Mouse (Mus musculus): Measurements from ENCODE around the gene Tmcc2.

- TF ChIP-seq CTCF (conservative IDR thresholded peaks at IDR 0.05; ENCODE audit: low read length) (no peak), NANOG (IDR thresholded peaks at IDR 0.05; ENCODE audit: borderline replicate concordance, low read length) (no peak)
These were observed 54.2 kb downstream of the Tmcc2 start for GRCm38 (mm10) chr1:132336921-132337320.

Measured in E14TG2a.4 (cell line).